Mouse (Mus musculus) bone marrow macrophage, adult 2 months (primary cell): ENCODE results near the gene Rab37.

Experiments
- CTCF ChIP-seq: IDR thresholded peaks from 2 replicates; pipeline ENCODE4 v1.5.1; 2012; ENCODE audit warnings: low read depth, mild to moderate bottlenecking, low read length, moderate library complexity
- POLR2A ChIP-seq: IDR thresholded peaks from 2 replicates; pipeline ENCODE4 v1.6.1; 2012; ENCODE audit warnings: mild to moderate bottlenecking, low read depth, low read length, borderline replicate concordance

DNA sequence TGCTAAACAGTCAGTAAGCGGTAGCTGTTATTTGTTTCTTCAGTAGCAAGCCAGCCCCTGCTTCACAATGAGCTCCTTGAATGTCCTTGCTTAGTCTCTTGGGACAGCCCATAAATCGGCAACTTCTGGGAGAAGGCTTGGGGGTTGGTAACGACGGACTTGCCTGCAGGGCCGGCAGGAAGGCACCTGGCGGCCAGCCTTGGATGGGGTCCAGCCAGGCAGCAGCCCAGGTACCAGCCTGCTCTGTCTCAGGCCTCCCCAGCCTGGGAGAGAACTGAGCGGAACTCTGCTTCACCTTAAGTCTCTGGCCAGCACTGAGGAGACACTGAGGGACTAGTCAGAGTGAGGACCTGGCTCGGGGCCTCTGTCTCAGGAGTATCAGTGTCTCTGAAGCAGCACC lies 79.9 kb downstream of the Rab37 start:
- TF ChIP-seq CTCF (no peak), POLR2A (no peak)
